Comparison of ENCODE assay signal across 23 mouse cellular contexts in the genomic region with DNA sequence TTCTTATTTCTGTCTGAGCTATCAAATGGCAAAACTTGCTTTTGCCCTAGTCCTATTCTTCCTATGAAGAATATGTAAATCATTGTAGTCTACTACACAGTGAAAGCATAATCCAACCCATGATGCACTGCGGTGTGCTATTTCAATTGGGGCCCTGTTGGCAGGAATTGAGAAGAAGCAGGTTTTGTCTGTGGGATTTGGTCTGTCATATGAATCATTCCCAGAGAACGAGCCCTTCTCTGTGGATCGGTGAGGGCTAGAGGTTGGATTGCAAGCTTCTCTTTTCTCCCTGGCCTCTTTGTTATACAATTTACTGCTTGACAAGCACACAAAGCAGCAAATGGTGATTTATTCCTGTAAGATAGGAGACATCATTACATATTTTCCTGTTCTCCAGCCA.
DNase-seq lines count a peak whose midpoint lies in the region; TF ChIP-seq lines count a peak whose summit lies in the region.
"Had no signal": no experiment of that assay in that cellular context is flagged by ENCODE, and none has a peak within 500 bp of the region (broad histone marks: within the 10 kb centered on the region; RNA-seq: fewer than 3 reads in every experiment).

No protein-coding gene starts in this region.

- TF ChIP-seq CTCF in layer of hippocampus, adult 2 months (conservative IDR thresholded peaks at IDR 0.05) = no peak

- H3K27ac ChIP-seq in layer of hippocampus, adult 2 months = 0 out of 2 replicates have a peak overlapping the region, but pooled peaks have one; percentile 18
- H3K27ac ChIP-seq: forebrain, embryonic 10.5 days; forebrain, embryonic 13.5 days; gastrocnemius, adult 2 months; heart, adult 2 months; heart, embryonic 10.5 days; heart, embryonic 13.5 days; hindbrain, embryonic 12.5 days; hindbrain, embryonic 15.5 days had no signal

- DNase-seq in layer of hippocampus, adult 2 months (ENCODE audit: low spot score in 2 of 2) = no peak
- DNase-seq in layer of hippocampus, adult 8-10 months (ENCODE audit: low spot score in 2 of 2) = no peak
- peak; percentile 5 for DNase-seq in Muller cell, postnatal 12 days (ENCODE audit: inconsistent ontology term)
- DNase-seq in brain, adult 2 months (ENCODE audit: low read depth, low spot score) = peak; percentile 21
- peak; percentile 5 for DNase-seq in embryo, embryonic 11.5 days (ENCODE audit: low read depth, low spot score)
- no peak for DNase-seq in gastrocnemius, postnatal 10 days
- no peak for DNase-seq in kidney, adult 18-20 months
- DNase-seq in kidney, adult 11 months = no peak
- DNase-seq: adrenal gland, adult 8-10 months; adrenal gland, postnatal 25 days; cerebellum, adult 18-20 months; cerebellum, adult 9-10 months; cerebellum, postnatal 14 days; gastrocnemius, adult 2 months; gastrocnemius, postnatal 25 days; heart, adult 2 months; heart, postnatal 14 days had no signal

- H3K4me3 ChIP-seq in layer of hippocampus, adult 2 months = no peak overlapping the region
- H3K4me3 ChIP-seq: forebrain, embryonic 10.5 days; forebrain, embryonic 13.5 days; gastrocnemius, adult 2 months; heart, adult 2 months; heart, embryonic 10.5 days; heart, embryonic 13.5 days; hindbrain, embryonic 12.5 days; hindbrain, embryonic 15.5 days had no signal

Comparison
In these comparisons a context has a peak if more than half of its experiments do, and no peak if none do; other contexts are left out.
1. DNase-seq: peak in Muller cell, postnatal 12 days (single experiment), brain, adult 2 months (single experiment) and embryo, embryonic 11.5 days (single experiment); none in layer of hippocampus, adult 2 months (0 of 2), layer of hippocampus, adult 8-10 months (0 of 2), gastrocnemius, postnatal 10 days (single experiment), kidney, adult 18-20 months (single experiment) and kidney, adult 11 months (single experiment).